Mouse (Mus musculus): Measurements from ENCODE around the gene Piezo1.

Piezo1 gene

DNA sequence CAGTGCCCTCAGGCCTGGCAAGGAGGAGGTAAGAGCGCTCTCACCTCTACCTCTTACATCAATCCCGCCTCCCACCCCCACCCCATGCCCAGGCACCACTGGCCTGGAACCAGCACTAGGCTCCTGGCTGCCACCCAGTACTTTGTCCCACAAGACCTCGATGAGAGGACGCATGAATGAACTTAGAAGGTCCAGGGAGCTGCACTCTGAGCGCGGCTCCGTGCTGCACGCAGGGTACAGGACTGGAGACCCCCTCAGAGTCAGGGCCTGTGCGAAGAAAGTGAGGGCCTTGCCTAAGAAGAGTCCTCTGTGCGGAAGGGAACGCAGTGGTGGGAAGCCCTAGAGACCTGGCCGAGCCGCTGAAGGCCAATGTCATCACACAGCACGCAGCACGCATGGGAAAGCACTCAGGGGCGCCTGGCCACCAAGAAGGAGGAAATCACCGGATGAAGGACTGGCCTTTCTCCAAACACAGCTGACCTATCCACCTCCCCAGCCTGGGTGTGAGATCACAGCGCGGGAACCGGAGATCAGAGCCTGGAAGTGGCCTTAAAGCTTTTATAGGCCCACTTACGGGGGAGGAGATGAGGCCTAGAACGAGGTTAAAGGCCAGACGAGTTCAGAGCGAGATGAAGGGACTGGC, 4.2 kb downstream of the Piezo1 start:
- intact Hi-C loops (cut with DNase I): no loop called here

DNA sequence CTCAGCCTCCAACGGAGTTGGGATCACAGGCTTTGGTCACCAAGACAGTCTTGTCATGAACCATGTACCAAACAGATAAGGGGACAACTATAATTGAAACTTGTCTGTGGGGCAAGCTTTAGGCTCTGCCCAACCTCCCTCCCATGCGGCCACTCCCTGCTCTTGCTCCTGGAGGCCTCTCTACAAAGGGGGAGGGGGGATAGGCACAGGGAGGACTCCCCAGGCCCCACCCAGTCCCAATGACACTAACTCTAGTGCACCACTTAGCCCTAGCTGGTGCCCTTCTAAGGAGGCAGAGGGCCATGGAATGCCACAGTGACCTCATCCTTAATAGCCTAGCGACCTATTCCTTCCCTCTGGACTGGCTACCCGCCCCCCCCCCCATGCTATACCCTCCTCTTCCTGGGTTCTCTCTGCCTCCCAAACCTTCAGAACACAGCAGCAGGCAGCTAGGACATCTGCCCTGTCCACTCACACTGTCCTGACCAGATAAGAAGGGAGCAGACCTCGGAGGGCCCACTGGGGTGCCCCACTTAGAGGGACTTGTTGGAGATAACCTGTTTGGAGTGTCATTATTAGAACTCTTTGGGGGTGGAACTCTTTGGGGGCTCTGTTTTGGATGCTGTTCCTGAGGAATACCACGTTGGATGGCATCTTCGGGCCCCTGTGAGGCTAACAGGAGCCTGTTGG, 4.9 kb downstream of the Piezo1 start:
- intact Hi-C loops (cut with DNase I): no loop called here

DNA sequence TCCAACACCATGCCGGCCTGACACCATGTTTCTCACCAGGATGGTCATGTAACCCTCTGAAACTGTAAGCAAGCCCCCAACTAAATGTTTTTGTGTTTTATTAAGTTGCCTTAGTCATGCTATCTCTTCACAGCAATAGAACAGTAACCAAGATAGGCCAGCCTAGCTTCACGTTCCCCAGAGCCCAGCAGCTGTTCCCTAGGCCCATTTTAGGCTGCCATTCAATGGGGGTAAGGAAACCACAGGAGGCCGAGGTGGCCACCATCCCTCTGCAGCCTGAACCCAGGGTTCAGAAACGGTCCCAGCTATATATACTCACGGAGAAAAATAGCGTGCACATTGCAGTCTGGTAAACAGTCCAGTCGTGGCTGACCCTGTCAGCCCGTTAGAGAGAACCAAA, 7.0 kb downstream of the Piezo1 start:
- intact Hi-C loops (cut with DNase I): no loop called here

DNA sequence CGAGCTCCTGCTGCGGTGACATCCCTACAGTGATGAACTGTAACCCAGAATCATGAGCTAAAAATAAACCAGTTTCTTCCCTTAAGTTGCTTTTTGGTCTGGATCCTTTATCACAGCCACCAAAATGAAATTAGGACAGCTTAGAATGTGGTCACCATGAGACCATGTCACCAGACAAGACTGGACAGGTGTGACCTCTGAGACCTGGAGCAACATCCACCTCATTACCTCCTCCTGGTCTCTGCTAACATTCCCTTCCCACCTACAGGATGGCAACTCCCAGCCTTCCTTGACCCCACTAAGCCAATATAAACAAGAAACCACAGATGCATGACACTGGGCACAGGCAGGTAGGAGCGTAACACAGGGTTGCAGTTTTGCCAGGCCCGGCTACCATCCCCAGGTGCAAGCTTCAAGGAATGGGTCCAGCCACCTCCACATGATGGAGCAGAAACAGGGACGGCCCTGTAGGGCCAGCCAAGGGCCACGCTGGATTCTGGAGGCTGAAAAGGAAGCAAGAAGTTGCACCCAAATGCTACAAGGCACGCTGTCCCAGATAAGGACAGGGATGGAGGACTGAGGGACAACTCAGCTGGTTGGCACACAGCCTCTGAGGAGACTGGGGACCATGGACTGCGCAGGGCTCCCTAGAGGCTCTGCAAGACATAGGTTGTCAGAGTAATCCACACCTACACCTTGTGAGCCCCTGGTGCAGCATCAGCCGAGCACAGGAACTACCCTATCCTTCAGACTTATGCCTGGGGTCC, 12.6 kb downstream of the Piezo1 start:
- intact Hi-C loops (cut with DNase I): no loop called here

DNA sequence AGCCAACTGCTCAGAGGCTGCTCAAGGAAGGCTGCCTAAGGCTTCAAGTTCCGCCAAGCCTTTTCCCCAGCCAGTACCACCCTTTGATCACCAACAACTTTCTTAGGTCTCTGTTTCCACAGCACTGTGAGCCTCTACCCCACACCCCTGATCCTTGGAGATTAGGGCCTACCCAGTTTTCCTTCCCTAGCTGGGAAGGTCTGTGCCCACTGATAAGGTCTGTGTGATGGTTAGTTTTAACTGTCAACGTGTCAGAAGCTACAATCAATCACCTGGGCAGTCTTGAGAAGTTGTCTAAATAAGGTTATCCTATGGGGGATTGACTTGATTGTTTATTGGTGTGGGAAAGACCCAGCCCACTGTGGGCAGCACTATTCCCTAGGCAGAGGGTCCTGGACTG, 13.3 kb downstream of the Piezo1 start:
- intact Hi-C loops (cut with DNase I): no loop called here

DNA sequence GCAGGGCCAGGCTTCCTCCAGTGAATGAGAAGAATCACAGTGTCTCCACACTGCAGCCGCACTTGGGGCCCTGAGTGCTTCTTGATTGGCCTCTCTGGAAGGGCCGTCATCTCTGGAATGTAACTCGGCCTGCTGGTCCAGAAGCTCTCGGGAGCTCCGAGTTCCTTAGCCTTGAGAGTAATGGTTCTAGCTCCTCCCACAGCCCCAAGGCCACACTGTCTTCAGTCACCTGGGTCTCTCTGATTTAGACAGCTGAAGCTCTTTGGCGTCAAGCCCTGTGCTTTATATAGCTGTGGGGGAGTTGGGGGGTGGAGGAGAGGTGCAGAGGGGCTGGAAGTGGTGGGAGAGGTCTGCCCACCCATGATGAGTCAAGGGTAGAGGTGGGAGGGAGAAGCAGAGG, 14.1 kb downstream of the Piezo1 start:
- intact Hi-C loops (cut with DNase I): no loop called here

DNA sequence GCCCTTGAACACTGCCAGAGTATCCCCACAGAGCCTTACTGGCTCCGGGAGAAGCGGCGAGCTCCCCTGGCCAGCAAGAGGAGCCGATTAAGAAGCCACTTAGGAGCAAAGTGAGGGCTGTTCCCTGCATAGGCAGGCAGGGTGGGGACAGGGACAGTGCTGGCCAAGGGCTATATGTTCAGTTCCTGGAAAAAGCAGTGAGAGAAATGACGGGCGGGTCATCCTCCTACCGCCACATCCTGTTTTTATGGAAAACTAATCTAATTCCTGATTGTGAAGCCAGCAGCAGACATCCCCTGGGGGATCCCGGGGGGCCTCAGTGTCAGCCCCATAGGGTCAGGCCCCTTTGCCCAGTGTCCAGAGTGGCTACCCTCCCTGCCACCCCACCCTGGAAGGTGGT, 19.8 kb downstream of the Piezo1 start:
- intact Hi-C loops (cut with DNase I): no loop called here

DNA sequence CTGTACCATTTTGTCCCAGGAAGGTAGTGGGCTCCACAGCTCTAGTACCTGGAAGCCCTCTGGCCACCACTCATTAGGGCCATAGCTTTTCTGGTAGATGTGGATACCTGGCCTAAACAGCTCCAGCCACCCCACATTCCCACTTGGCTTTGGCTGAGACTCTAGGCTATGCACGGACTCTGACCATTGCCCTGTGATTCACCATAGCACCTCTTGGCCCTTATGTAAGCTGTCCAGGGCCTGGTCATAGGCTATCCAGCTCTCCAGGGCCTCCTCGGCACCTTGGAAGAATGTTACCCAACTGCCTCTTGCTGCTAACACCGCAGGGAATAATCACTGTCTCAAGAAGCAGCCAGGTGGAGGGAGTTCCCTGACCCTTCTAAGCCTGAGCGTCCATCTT, 22.0 kb downstream of the Piezo1 start:
- intact Hi-C loops (cut with DNase I): no loop called here

DNA sequence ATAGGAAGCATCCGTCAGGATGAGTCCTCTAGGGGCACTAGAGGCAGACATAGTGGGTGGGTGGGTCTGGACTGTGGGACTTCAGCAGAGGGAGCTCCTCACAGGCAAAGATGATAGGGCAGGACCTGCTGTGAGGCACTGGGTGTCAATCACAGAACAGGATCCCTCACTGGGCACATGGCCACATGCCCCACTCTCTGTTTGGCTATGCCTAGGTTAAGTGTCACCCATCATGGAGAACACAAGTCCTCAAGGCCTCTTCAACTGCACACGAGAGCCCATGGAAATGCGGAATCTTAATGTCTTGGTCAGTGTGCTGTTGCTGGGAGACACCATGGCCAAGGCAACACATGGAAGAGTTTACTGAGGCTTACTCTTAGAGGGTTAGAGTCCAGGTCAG, 23.2 kb downstream of the Piezo1 start:
- intact Hi-C loops (cut with DNase I): no loop called here

DNA sequence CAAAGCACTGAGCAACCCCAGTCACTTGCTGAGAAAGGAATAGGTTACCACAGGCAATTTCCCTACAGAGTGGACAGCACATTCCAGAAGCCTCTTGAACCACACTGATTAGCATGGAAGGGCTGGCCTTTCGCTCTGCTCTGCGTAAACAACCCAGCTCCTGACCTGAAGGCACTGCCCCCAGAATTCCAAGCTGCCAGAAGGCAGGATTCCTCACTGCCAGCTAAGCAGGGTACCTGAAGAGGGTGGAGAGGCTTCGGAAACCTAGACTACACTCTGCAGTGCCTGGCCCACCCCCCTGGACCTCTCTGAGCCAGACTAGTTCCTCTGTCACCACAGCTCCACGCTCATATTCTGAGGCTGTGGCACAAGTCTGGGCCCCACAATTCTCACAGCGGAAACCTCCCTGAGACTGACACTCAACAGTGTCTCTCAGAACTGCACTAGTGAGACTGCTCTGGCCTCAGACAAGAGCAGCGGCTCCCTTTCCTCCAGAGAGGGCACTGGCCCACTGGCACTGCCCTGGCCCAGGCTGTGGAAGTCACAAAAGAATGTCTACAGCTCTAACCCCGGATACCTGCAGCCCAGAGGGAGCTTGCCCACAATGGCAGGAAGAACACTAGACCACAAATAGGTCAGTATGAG, 24.5 kb downstream of the Piezo1 start:
- intact Hi-C loops (cut with DNase I): no loop called here

DNA sequence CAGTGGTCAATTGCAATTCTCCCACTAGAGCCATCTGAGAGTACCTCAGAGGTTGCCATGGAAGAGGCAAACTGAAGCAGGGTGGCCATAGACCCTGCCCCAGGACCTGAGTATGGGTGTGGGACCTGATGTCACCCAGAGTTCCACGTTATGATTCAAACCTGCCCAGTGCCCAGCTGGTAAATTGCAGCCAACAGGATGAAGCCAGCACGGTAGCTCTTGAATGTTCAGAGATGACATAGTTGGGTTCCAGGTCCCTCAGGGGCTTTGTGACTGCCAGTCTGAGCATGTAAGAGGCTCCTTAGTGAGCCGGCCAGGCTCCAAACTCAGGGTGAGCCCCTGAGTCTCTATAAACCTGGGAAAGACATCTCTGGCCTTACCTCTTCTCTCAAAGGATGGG, 25.0 kb downstream of the Piezo1 start:
- intact Hi-C loops (cut with DNase I): no loop called here

DNA sequence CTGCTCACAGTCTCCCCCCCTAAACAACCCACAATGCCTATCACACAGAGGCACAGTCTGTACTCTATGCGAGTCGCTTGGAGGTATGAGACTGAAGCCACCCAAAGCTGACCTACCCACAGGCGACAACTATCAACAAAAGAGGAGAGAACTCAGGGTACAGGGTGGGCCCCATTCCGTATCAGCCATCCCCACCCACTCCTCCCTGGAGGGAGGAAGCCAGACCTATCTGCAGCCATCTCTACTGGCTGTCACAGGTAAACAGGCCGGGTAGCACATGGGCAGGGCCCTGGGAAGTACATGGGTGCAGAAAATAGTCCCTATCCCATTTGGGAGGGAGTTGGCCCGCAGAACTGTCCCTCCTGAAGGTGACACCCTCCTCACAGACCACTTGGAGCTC, 26.1 kb downstream of the Piezo1 start:
- intact Hi-C loops (cut with DNase I): no loop called here

DNA sequence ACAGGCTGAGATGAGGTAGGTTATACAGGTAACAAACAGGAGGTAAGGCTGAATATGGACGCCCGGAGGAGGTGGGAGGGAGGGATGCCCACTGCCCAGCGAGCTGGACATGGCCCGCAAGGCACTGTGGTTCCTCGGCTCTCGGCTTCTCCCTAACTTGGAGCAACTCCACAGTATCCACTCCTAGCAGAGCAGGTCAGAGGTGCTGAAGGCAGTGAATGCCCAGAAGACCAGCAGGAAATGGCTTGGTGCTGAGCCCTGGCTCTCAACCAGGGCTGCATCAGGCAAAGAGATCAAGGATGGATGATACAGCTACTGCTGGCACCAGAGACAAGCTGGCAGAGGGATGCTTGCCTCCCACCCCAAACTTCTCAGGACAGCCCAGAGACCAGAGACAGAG, 26.6 kb downstream of the Piezo1 start:
- intact Hi-C loops (cut with DNase I): no loop called here

DNA sequence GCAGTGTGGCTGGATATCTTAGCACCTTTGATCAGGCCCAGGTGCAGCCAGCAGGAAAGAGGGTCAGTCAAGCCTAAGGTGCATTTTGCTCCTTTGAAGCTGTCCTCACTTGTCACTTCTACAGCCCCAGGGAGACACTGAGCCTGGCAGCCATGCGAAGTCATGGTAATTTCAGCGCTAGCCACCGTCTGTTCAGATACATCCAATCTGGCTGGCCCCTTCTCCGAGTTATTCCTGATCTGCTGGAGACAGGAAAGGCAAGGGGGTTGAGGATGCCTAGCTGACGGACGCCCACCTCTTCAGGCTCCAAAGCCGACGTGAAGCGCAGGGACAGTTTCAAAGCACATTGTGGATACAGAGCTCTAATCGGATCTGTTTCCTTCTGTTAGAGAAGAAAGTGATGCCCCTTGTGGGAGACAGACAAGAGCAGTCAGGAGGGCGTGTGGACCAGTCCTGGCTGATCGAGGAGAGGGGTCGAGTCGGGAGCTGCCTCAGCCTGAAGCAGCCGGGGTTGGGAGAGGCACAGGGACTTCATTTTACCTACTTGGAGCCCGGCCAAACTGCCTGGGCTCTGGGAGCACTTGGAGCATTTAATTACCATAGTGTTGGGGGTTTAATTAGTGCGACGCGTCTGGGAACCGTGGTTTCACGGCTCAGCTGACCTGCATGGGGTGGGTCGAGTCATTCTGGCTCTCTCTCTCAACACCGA, 27.3 kb downstream of the Piezo1 start:
- intact Hi-C loops (cut with DNase I): no loop called here

DNA sequence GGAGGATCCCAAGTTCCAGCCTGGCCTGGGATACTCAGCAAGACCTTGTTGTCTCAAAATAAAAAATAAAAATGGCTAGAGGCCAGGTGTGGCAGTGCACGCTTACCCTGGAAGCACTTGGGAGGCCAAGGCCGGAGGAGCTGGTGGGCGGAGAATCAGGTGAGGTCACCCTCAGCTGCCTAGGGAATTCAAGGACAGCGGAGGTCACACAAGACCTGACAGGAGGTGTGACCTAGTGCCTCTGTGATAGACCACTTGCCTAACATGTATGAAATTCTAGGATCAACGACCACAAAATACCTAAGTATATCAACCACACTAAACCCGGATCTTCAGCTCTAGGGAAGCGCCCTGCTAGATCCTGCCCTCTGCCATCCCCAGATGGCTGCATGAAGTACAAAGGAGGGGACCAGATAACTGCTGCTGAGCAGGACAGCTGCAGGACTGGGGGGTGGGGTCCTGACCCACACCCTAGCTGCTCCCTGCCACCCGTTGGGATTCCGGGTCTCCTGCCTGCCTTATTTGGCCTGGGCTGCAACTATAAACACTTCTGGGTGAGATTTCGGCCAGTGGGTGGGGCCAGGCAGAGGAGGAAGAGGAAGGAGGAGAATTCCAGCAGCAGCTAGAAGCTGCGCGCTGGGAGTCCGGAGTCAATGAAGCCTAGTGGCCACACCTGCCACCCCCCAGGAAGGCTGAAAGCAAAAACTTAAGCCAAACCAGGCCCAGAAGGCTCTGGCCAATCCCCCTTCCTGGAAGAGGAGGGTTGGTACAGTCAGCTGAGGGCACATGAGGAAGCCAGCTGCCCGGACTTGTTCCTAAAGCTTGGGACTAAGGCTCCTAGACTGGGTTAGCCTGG, 28.1 kb downstream of the Piezo1 start:
- intact Hi-C loops (cut with DNase I): no loop called here

DNA sequence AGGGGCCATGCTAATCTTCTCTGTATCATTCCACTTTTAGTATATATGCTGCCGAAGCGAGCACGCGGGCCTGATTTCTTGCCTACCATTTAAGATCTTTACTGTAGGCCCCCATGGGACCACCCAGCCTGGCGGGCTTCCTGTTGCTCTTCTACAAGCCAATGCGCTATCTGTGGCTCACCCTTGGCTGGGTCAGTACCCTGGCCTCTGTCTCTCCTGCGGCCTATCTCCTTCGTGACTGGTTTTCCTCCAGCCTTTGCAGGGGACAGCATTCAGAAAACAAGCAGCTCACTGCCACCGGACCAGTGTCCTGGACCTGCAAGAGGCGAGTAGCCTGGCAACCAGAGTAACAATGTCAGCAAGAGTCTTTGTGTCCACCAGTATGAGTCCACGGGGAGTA, 30.5 kb downstream of the Piezo1 start:
- intact Hi-C loops (cut with DNase I): no loop called here

DNA sequence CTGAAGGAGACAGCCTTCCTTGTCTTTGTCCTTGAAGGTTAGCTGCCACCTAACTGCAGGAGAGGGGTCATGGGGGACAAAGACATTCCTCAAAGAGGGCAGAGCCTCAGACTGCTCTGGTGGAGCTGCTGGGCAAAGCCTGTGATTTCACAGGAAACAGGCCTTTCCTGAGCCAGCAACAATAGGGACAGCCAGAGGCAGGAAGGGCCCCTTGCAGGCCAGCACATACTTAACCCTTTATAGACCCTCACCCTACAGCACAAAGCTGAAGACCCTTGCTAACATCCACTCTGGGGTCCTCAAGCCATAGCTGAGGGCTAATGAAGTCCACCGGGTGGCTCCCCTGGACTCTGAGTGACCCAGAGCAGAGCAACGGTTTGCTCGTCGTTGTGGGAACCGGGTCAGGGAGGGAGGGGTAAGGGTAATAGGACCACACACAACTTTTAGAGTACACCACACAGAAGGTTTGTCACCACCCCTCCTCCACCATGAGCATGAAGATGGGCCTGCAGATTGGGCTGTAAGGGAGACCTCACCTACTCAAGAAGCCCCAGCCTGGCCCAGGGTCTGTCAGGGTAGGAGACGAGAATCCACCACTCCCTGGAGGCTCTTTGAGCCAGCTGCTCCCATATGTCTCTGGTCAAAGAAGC, 33.5 kb downstream of the Piezo1 start:
- intact Hi-C loops (cut with DNase I): no loop called here

DNA sequence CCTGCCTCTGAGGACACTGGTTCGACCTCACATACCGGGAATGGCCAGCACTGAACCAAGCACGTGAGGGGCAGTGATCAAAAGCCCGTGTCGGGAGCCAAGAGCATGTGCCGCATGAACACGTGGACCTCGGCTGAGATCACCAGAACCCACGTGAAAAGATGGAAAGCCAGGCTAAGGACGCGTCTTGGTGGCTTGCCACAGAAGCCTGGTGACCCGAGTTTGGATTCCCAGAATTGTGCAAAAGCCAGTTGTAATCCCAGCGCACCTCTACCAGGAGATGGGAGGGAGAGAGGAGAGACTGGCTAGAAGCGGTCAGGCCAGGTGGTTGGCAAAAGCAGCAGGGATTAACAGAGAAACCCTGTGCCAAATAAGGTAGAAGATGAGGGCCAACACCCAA, 35.4 kb downstream of the Piezo1 start:
- intact Hi-C loops (cut with DNase I): no loop called here

DNA sequence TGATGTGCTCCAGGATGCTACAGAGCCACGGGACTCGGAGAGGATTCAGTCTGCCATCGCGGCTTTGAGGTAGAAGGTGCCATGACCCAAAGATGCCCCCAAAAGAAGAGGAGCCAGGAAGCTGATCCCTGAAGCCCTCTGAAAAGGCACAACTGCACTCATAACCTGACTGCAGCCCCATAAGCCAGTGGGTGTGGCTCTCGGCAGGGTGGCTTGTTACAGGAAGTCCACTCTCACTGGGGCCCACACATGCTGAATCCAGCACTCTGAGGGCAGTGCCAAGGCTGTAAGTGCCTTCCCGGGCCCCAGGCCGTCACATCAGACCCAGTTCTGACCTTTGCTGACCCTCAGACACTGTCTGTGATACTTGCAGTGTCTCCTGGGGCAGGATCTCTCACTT, 38.7 kb downstream of the Piezo1 start:
- intact Hi-C loops (cut with DNase I): no loop called here

DNA sequence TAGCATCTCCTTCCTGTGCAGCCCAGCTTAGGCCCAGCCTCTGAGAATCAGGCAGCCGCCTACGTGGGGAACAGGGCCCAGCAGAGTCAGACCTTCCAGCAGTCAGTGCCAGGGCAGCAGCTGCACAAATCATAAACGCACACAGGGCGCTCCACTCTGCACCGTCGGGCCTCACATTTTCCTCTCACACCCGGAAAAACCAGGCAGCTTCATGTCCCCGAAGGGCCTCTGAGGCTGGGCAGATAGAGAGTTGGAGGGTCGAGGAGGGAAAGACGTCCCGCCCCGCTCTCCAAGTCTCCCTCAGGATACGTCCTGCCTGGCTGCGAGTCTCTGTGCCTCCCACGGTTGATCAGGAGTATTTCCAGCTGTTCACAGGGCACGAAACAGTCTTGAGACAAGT, 39.6 kb downstream of the Piezo1 start:
- intact Hi-C loops (cut with DNase I): no loop called here

All from adrenal gland (tissue).